Mouse (Mus musculus) heart, adult 2 months (tissue): ENCODE data around the gene Capn9. TPM values are rescaled to one million over a fixed set of nuclear protein-coding genes. Genes with fewer than 3 reads are reported as not detected.

Experiments used
- DNase-seq, 2 experiments: peaks; one replicate each; pipeline ENCODE4 v3.0.0; 2021
- H3K27ac ChIP-seq: fragments of 200-600 bp; 2 replicates; pipeline ENCODE4 v1.8.1; 2022
- H3K27me3 ChIP-seq: fragments of 200-500 bp; 2 replicates; pipeline ENCODE4 v1.6.1; 2012; ENCODE audit warnings: mild to moderate bottlenecking, low read length, inconsistent platforms, mixed read lengths; ENCODE audit not compliant: control insufficient read depth, insufficient read depth
- H3K36me3 ChIP-seq: fragments of 200-500 bp; 2 replicates; pipeline ENCODE4 v1.6.1; 2012; ENCODE audit warnings: low read length, inconsistent platforms; ENCODE audit not compliant: control insufficient read depth, insufficient read depth
- H3K4me1 ChIP-seq: fragments of 200-500 bp; 2 replicates; pipeline ENCODE4 v1.6.1; 2011; ENCODE audit warnings: low read length; ENCODE audit not compliant: control insufficient read depth, insufficient read depth
- H3K4me3 ChIP-seq: fragments of 200-600 bp; 2 replicates; pipeline ENCODE4 v1.8.1; 2022
- H3K79me2 ChIP-seq: fragments of 200-500 bp; replicated peaks from 2 replicates; pipeline ENCODE4 v1.6.1; 2012; ENCODE audit warnings: mild to moderate bottlenecking, inconsistent platforms, low read length, moderate library complexity, mixed read lengths; ENCODE audit not compliant: control insufficient read depth, insufficient read depth
- H3K9ac ChIP-seq: fragments of 200-500 bp; 2 replicates; pipeline ENCODE4 v1.6.1; 2012; ENCODE audit warnings: low read depth, mild to moderate bottlenecking, control low read depth, inconsistent platforms, low read length, mixed read lengths
- CTCF ChIP-seq: fragments of 200-600 bp; IDR thresholded peaks from 2 replicates; pipeline ENCODE4 v1.8.1; 2022; ENCODE audit warnings: antibody characterized with exemption, mild to moderate bottlenecking, moderate library complexity
- EP300 ChIP-seq: fragments of 200-500 bp; IDR thresholded peaks from 2 replicates; pipeline ENCODE4 v1.6.1; 2011; ENCODE audit warnings: low read depth, low read length, control low read depth; ENCODE audit not compliant: insufficient read depth
- POLR2A ChIP-seq: fragments of 200-500 bp; IDR thresholded peaks from 2 replicates; pipeline ENCODE4 v1.6.1; 2011; ENCODE audit warnings: mild to moderate bottlenecking, low read depth, low read length, control low read depth; ENCODE audit not compliant: insufficient read depth
- WGBS: fragments of 180-500 bp; shearing (Covaris S2); methylation state at CpG from one replicate; pipeline ENCODE4 v1.1.7; 2018; 5-methylcytosine and 5-hydroxymethylcytosine counted together
- intact Hi-C: fragments of 180-260 bp; cut with DNase I; formaldehyde crosslinking; loops from one replicate; pipeline ENCODE4 v1.15.1; 2025
- polyA plus RNA-seq: library from polyadenylated mRNA; depleted of rRNA; stranded (reverse); fragments of >200 nt; gene quantifications from 2 replicates; pipeline ENCODE4 v1.2.3, GENCODE M21; 2012; rRNA removed
- total RNA-seq, 2 experiments: library from RNA; stranded (reverse); gene quantifications; 2 replicates each; pipeline ENCODE4 v1.2.3; 2021

The Capn9 gene
- total and polyA plus RNA-seq, 3 experiments, result not detected

GRCm38 (mm10) chr8:124661781-124662180, 85.9 kb downstream of the Capn9 start:
- Histone ChIP-seq H3K79me2 (no peaks in the 10 kb centered on the region), H3K27ac (peak overlapping the region; percentile 89), H3K4me3 (peak overlapping the region; percentile 66), H3K36me3 (peaks cover 10% of the 10 kb centered on the region), H3K27me3 (no peaks in the 10 kb centered on the region), H3K4me1 (peaks cover 15% of the 10 kb centered on the region), H3K9ac (peak overlapping the region; percentile 94)
- DNase-seq, result peak; percentile 36 to 44
- TF ChIP-seq EP300 (no peak), CTCF (no peak), POLR2A (no peak)
- WGBS, result 5% methylated on average over 9 of the region's 9 CpGs
- intact Hi-C loops, result no loop called here

- intact Hi-C loops, result no loop called here
Measured at GRCm38 (mm10) chr8:124662446-124663111, 86.7 kb downstream of the Capn9 start.

GRCm38 (mm10) chr8:124663112-124663873, 87.4 kb downstream of the Capn9 start, which contains the start of gene 2310022B05Rik:
2310022B05Rik (minus strand) TSS chr8:124663369.
- peaks cover 9% of the 10 kb centered on the region for H3K4me1 ChIP-seq
- H3K9ac ChIP-seq, result peak within 1 kb of the TSS; percentile 94
- H3K36me3 ChIP-seq, result peaks cover 10% of the 10 kb centered on the region
- H3K4me3 ChIP-seq, result peak within 1 kb of the TSS; percentile 66
- H3K27me3 ChIP-seq, result no peaks in the 10 kb centered on the region
- H3K79me2 ChIP-seq, result no peaks in the 10 kb centered on the region
- TF ChIP-seq POLR2A, result peak; percentile 66; the same call in 1 of the 2 replicates
- peak; percentile 40 for TF ChIP-seq CTCF
- no peak for TF ChIP-seq EP300
- 5% methylated on average over 43 of the region's 69 CpGs for WGBS
- intact Hi-C loops, result no loop called here
- peak within 1 kb of the TSS; percentile 89 for H3K27ac ChIP-seq
- peak; percentile 93 to 94 for DNase-seq

More at GRCm38 (mm10) chr8:124662446-124663111, 86.7 kb downstream of the Capn9 start:
- peak overlapping the region; percentile 89 for H3K27ac ChIP-seq
- no peaks in the 10 kb centered on the region for H3K79me2 ChIP-seq
- DNase-seq, result peak in 1 of 2 experiments; percentile 40
- H3K4me3 ChIP-seq, result peak overlapping the region; percentile 66
- TF ChIP-seq CTCF, result no peak
- no peak; the same call in 1 of the 2 replicates for TF ChIP-seq POLR2A
- TF ChIP-seq EP300, result no peak
- under 1% methylated on average over 42 of the region's 49 CpGs for WGBS
- H3K36me3 ChIP-seq, result peaks cover 10% of the 10 kb centered on the region
- peaks cover 13% of the 10 kb centered on the region for H3K4me1 ChIP-seq
- H3K27me3 ChIP-seq, result no peaks in the 10 kb centered on the region
- peak overlapping the region; percentile 94 for H3K9ac ChIP-seq

- Histone ChIP-seq H3K4me3 (no peak overlapping the region), H3K4me1 (peaks cover 9% of the 10 kb centered on the region), H3K9ac (no peak overlapping the region), H3K27ac (peak overlapping the region; percentile 89), H3K36me3 (peaks cover 10% of the 10 kb centered on the region), H3K79me2 (no peaks in the 10 kb centered on the region), H3K27me3 (no peaks in the 10 kb centered on the region)
- intact Hi-C loops, result no loop called here
- no peak for DNase-seq
- TF ChIP-seq CTCF (no peak), EP300 (no peak), POLR2A (no peak)
- WGBS, result 67% methylated on average over 4 of the region's 4 CpGs
Measured at GRCm38 (mm10) chr8:124663874-124664230, 87.9 kb downstream of the Capn9 start.

GRCm38 (mm10) chr8:124664414-124664813, 88.5 kb downstream of the Capn9 start:
- Histone ChIP-seq H3K36me3 (peaks cover 8% of the 10 kb centered on the region), H3K27me3 (no peaks in the 10 kb centered on the region), H3K79me2 (no peaks in the 10 kb centered on the region), H3K27ac (no peak overlapping the region), H3K4me1 (peaks cover 9% of the 10 kb centered on the region), H3K9ac (no peak overlapping the region), H3K4me3 (no peak overlapping the region)
- no peak for TF ChIP-seq EP300
- no peak for TF ChIP-seq CTCF
- no peak for TF ChIP-seq POLR2A
- intact Hi-C loops, result no loop called here
- WGBS, result 39% methylated on average over 3 of the region's 3 CpGs
- no peak for DNase-seq

Other genes starting within 250 kb of the Capn9 start
- under 1 TPM; 0.43 to 0.55 TPM for gene Pgbd5, start 136.5 kb upstream of the Capn9 start, total RNA-seq
- 0.82 and 0.98 TPM in 2 replicates for gene Pgbd5, start 136.5 kb upstream of the Capn9 start, polyA plus RNA-seq
- gene Cog2, start 55.3 kb upstream of the Capn9 start, total RNA-seq, result 10 to 100 TPM; 25.9 to 28.4 TPM
- gene Cog2, start 55.3 kb upstream of the Capn9 start, polyA plus RNA-seq, result 11.5 and 15.9 TPM in 2 replicates
- gene Agt, start 6.4 kb upstream of the Capn9 start, total RNA-seq, result 10 to 100 TPM; 10.3 to 10.5 TPM
- gene Agt, start 6.4 kb upstream of the Capn9 start, polyA plus RNA-seq, result 9.4 and 10.1 TPM in 2 replicates
- 10 to 100 TPM; 54.4 to 61.8 TPM for gene 2310022B05Rik, start 87.3 kb downstream of the Capn9 start, total RNA-seq
- gene 2310022B05Rik, start 87.3 kb downstream of the Capn9 start, polyA plus RNA-seq, result 64.3 and 65.1 TPM in 2 replicates
- gene Ttc13, start 145.9 kb downstream of the Capn9 start, total RNA-seq, result 10 to 100 TPM; 14.7 to 15.1 TPM
- 8.1 and 13.1 TPM in 2 replicates for gene Ttc13, start 145.9 kb downstream of the Capn9 start, polyA plus RNA-seq
- gene Arv1, start 146.0 kb downstream of the Capn9 start, total RNA-seq, result 1 to 10 TPM; 3.1 to 4.2 TPM
- gene Arv1, start 146.0 kb downstream of the Capn9 start, polyA plus RNA-seq, result 8.6 and 9.5 TPM in 2 replicates
- gene Fam89a, start 175.7 kb downstream of the Capn9 start, total RNA-seq, result 1 to 10 TPM; 1.6 to 2.1 TPM
- gene Fam89a, start 175.7 kb downstream of the Capn9 start, polyA plus RNA-seq, result 1.8 and 3.2 TPM in 2 replicates
- gene Trim67, start 217.0 kb downstream of the Capn9 start, total RNA-seq, result under 1 TPM; 0.43 to 0.47 TPM
- gene Trim67, start 217.0 kb downstream of the Capn9 start, polyA plus RNA-seq, result 1.3 and 2.0 TPM in 2 replicates